Mouse (Mus musculus): ENCODE results near the gene Bub1b. TPM values are rescaled to one million over a fixed set of nuclear protein-coding genes. Genes with fewer than 3 reads are reported as not detected.

Gene Bub1b
- total and polyA plus RNA-seq, 3 experiments = 91.5 to 118 (median 99.3) TPM

GRCm38 (mm10) chr2:118656688-118657281, 58.8 kb downstream of the Bub1b start:
- no peak for DNase-seq (ENCODE audit: extremely low read depth)
- dilution Hi-C loops (cut with MboI; ENCODE audit: extremely low pct_ligation_motif_present, extremely low pct_unique_long_range_greater_than_20kb, low sequenced_read_pairs) (no loop called here), in situ Hi-C loops (cut with MboI; ENCODE audit: low pct_ligation_motif_present, low pct_unique_long_range_greater_than_20kb, low sequenced_read_pairs) (no loop called here)
- H3K9ac ChIP-seq (ENCODE audit: insufficient read depth, low read depth) = no peak overlapping the region
- H3K27ac ChIP-seq (ENCODE audit: insufficient read depth, low read depth) = no peak overlapping the region
- H3K4me1 ChIP-seq (ENCODE audit: control insufficient read depth in 1 of 2, insufficient read depth in 2 of 2) = peaks cover 24 to 58% of the 10 kb centered on the region in 2 experiments
- H3K4me3 ChIP-seq (replicated peaks in 1 of 3; ENCODE audit: low read depth in 2 of 3, low read length in 2 of 3, poor library complexity in 1 of 3) = no peak overlapping the region
- TF ChIP-seq KAT2A (IDR thresholded peaks at IDR 0.05; ENCODE audit: insufficient replicate concordance, low read length) (no peak), RAD21 (IDR thresholded peaks at IDR 0.05; ENCODE audit: low read depth, low read length) (no peak), JUND (conservative IDR thresholded peaks at IDR 0.05; ENCODE audit: low read depth, low read length) (no peak), SIN3A (IDR thresholded peaks at IDR 0.05; ENCODE audit: low read length) (no peak), HCFC1 (IDR thresholded peaks at IDR 0.05; ENCODE audit: low read depth, low read length) (no peak), CHD1 (IDR thresholded peaks at IDR 0.05; ENCODE audit: low read depth, low read length) (no peak), MYC (IDR thresholded peaks at IDR 0.05; ENCODE audit: low read depth, low read length) (no peak), ETS1 (conservative IDR thresholded peaks at IDR 0.05; ENCODE audit: low read depth, low read length) (no peak), IRF4 (IDR thresholded peaks at IDR 0.05; ENCODE audit: low read depth, low read length) (no peak), RCOR1 (conservative IDR thresholded peaks at IDR 0.05; ENCODE audit: low read depth, low read length) (no peak), MAZ (IDR thresholded peaks at IDR 0.05; ENCODE audit: low read depth, low read length) (no peak)
- no peaks in the 10 kb centered on the region for H3K9me3 ChIP-seq (replicated peaks; ENCODE audit: low read length)
- no peaks in the 10 kb centered on the region for H3K27me3 ChIP-seq (replicated peaks)
- no peak overlapping the region for H3K4me2 ChIP-seq (ENCODE audit: insufficient read depth, low read depth, poor library complexity, severe bottlenecking)
- H3K79me2 ChIP-seq (replicated peaks; ENCODE audit: control insufficient read depth, extremely low read depth, insufficient read depth, poor library complexity, severe bottlenecking) = no peaks in the 10 kb centered on the region
- H3K36me3 ChIP-seq (replicated peaks in 1 of 2; ENCODE audit: control insufficient read depth in 1 of 2, insufficient read depth in 1 of 2, low read length in 1 of 2) = no peaks in the 10 kb centered on the region

- dilution Hi-C loops (cut with MboI; ENCODE audit: extremely low pct_ligation_motif_present, extremely low pct_unique_long_range_greater_than_20kb, low sequenced_read_pairs) = no loop called here
- peak; percentile 59 for DNase-seq (ENCODE audit: extremely low read depth)
- TF ChIP-seq POLR2AphosphoS2 (IDR thresholded peaks at IDR 0.05; ENCODE audit: low read depth, low read length) = no peak
- no peak for TF ChIP-seq ELF1 (IDR thresholded peaks at IDR 0.05; ENCODE audit: low read depth, low read length)
- TF ChIP-seq TBP (conservative IDR thresholded peaks at IDR 0.05; ENCODE audit: low read depth, low read length) = no peak
- TF ChIP-seq TCF12 (IDR thresholded peaks at IDR 0.05; ENCODE audit: low read depth, low read length) = no peak
- no peak for TF ChIP-seq GABPA (IDR thresholded peaks at IDR 0.05; ENCODE audit: insufficient replicate concordance, low read depth, low read length)
- no peak for TF ChIP-seq MEF2A (IDR thresholded peaks at IDR 0.05; ENCODE audit: borderline replicate concordance, low read depth, low read length)
- TF ChIP-seq ZKSCAN1 (IDR thresholded peaks at IDR 0.05; ENCODE audit: borderline replicate concordance, low read depth, low read length) = no peak
- no peak for TF ChIP-seq KAT2A (IDR thresholded peaks at IDR 0.05; ENCODE audit: insufficient replicate concordance, low read length)
- TF ChIP-seq SMC3 (IDR thresholded peaks at IDR 0.05; ENCODE audit: low read depth, low read length) = no peak
- peak; percentile 60; the same call in 1 of the 2 replicates for TF ChIP-seq MAFK (IDR thresholded peaks at IDR 0.05; ENCODE audit: insufficient replicate concordance, low read length)
- TF ChIP-seq NELFE (IDR thresholded peaks at IDR 0.05; ENCODE audit: low read depth, low read length) = no peak
- TF ChIP-seq PAX5 (IDR thresholded peaks at IDR 0.05; ENCODE audit: low read length) = no peak
- no peak for TF ChIP-seq NRF1 (IDR thresholded peaks at IDR 0.05; ENCODE audit: low read depth, low read length)
- TF ChIP-seq JUND (conservative IDR thresholded peaks at IDR 0.05; ENCODE audit: low read depth, low read length) = no peak
- no peak for TF ChIP-seq E2F4 (IDR thresholded peaks at IDR 0.05; ENCODE audit: insufficient replicate concordance, low read depth, low read length)
- TF ChIP-seq CHD1 (IDR thresholded peaks at IDR 0.05; ENCODE audit: low read depth, low read length) = no peak
- 0 out of 2 replicates have a peak, but pooled peaks have one; percentile 12 for TF ChIP-seq MYC (IDR thresholded peaks at IDR 0.05; ENCODE audit: low read depth, low read length)
- in situ Hi-C loops (cut with MboI; ENCODE audit: low pct_ligation_motif_present, low pct_unique_long_range_greater_than_20kb, low sequenced_read_pairs) = no loop called here
- no peak overlapping the region for H3K4me3 ChIP-seq (replicated peaks in 1 of 3; ENCODE audit: low read depth in 2 of 3, low read length in 2 of 3, poor library complexity in 1 of 3)
- no peak overlapping the region for H3K27ac ChIP-seq (ENCODE audit: insufficient read depth, low read depth)
- H3K36me3 ChIP-seq (replicated peaks in 1 of 2; ENCODE audit: control insufficient read depth in 1 of 2, insufficient read depth in 1 of 2, low read length in 1 of 2) = no peaks in the 10 kb centered on the region
- peaks cover 2% of the 10 kb centered on the region for H3K27me3 ChIP-seq (replicated peaks)
- H3K4me1 ChIP-seq (ENCODE audit: control insufficient read depth in 1 of 2, insufficient read depth in 2 of 2) = peaks cover 33 to 66% of the 10 kb centered on the region in 2 experiments
- no peak overlapping the region for H3K9ac ChIP-seq (ENCODE audit: insufficient read depth, low read depth)
- no peaks in the 10 kb centered on the region for H3K79me2 ChIP-seq (replicated peaks; ENCODE audit: control insufficient read depth, extremely low read depth, insufficient read depth, poor library complexity, severe bottlenecking)
- H3K9me3 ChIP-seq (replicated peaks; ENCODE audit: low read length) = no peaks in the 10 kb centered on the region
- H3K4me2 ChIP-seq (ENCODE audit: insufficient read depth, low read depth, poor library complexity, severe bottlenecking) = no peak overlapping the region
Measured at GRCm38 (mm10) chr2:118658457-118658856, 60.4 kb downstream of the Bub1b start.

Data from CH12.LX (cell line).